Mouse (Mus musculus) layer of hippocampus, adult 9-10 months (tissue): ENCODE measurements around the gene Calm1.
"Not testable (repeated sequence)": the region's sequence is repeated elsewhere in the genome, so short reads cannot be mapped to it uniquely, and the experiment has no call there.

Source experiments
- DNase-seq: peaks from one replicate; pipeline ENCODE4 v3.0.0; 2022; ENCODE audit warnings: low spot score

Gene Calm1

DNA sequence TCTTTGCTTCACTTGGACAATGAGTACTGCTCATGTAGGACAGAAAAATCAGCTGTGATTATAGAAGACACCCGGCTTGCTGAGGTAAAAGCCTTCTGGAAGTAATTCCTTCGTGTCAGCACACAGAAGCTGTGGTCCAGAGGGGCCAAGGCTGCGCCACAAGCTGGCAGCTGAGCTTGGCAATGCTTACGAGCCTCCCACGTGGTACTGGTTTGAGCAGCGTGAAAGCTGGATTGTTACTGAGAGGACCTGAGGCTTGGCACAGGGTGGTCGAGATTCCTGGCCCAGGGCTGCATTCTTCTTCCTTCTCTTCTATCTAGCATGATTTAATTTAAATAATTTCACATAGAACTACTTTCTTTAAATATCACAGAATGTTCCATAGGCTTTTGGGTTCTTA, 2.4 kb upstream of the Calm1 start:
- no peak for DNase-seq

DNA sequence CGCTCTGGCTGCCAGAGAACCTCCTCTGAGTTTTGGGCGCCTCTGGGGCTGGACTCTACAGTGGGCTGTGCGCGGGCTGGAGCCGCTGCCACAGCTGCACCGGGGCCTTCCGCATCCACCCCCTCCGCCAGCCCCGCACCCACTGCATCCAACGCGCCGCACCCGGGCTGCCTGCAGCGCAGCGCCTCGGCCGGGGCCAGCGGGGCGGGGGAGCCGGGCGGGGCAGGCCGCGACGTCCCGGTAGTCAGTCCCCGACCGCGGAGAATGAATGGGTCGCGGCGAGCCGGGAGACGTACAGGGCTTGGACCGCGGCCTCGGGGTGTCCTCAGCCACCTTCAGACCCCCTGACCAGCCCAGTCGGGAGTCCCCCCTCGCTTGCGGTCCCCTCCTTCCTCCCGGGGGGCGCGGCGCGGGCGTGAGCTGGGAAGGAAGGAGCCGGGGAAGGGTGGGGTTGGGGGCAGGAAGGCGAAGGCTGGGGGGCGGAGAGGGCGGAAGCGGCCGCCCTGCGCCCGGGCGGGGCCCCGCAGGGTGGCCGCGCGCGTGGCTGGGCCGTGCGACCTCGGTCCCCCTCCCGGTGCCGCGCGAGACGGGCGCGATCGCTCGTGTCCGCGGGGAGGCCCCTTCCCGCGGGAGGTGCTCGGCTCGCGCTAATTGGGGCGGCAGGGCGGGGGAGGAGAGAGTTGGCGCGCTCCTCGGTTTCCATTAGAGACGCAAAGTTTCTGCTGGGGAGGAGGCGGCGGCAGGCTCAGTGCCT, 833 bp downstream of the Calm1 start:
- no peak for DNase-seq

DNA sequence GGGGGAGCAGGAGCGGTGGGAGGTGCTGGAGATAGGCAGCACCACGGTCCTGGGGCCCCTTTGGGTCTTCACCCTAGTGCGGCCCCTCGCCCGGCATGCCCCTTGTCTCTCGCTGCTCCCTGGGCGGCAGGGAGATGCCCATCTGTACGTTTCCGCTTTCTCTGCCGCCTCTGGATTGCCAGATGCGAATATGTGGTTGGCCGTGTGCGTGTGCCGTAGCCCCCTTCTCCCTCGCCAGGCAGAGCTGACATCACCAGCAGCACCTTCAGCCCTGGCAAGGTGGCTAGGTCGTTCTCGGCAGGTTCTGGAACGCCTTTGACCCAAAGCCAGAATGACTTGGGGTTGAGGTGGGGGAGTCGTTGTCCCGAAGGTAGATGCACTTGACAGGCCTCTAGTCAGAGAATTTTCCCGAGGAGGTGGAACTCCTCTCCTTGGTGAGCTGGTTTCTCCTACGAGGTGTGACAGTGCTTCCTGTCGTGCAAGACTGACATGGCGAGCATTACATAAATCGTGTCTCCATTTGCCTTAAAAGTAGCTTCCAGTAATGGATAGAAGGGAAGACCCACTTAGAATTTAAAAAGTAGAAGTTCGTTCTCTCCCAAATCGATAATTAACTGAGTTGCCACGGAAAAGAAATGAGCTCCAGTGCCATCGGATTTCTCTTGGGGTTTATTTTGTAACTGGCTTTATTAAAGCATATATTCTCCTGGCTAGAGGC, 1.6 kb downstream of the Calm1 start:
- no peak for DNase-seq

GRCm38 (mm10) chr12:100201363-100201711, 2.1 kb downstream of the Calm1 start:
- no peak for DNase-seq

- peak; percentile 95 for DNase-seq
These were observed 2.6 kb downstream of the Calm1 start for GRCm38 (mm10) chr12:100201838-100202237.

DNA sequence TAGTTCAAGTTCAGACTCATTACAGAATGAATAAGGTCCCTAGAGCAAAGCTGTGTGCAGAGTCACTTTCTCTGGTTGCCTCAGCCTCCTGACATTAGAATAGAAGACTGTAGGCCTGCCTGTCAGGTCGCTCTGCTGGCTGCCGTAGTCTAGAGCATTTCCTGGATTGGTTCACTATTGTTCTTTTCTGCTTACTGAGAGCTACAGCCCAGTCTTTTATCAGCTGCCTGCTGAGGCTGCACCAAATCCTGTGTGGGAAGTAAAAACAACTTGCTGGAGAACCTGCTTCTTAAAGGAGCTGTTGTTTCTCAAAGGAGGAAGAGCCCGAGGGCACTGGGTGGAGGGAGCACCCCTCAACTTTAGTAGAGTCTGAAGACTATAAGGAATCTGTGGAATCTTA, 4.5 kb downstream of the Calm1 start:
- no peak for DNase-seq

DNA sequence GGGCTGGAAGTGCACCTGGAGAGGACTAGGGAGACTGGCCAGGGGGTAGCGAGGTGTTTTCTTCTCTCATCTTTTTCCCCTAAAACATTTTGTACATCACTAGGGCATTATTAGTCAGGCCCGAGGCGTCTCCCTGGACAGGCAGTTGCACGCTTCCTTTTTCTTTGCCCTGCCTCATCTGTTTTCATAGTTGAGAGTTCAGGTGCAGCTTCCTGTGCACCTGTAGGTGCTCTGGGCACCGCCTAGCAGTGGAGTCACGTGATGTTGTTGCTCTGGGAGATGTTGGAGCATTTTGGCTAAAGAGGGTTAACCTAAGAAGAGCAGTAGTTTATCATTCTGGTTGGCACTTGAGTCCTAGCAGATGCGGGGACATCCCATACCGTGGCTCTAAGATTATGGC, 5.9 kb downstream of the Calm1 start:
- DNase-seq: no peak

- no peak for DNase-seq
These were observed 7.3 kb downstream of the Calm1 start for GRCm38 (mm10) chr12:100206521-100206920.

GRCm38 (mm10) chr12:100206926-100207325, 7.7 kb downstream of the Calm1 start:
- DNase-seq: no peak

DNA sequence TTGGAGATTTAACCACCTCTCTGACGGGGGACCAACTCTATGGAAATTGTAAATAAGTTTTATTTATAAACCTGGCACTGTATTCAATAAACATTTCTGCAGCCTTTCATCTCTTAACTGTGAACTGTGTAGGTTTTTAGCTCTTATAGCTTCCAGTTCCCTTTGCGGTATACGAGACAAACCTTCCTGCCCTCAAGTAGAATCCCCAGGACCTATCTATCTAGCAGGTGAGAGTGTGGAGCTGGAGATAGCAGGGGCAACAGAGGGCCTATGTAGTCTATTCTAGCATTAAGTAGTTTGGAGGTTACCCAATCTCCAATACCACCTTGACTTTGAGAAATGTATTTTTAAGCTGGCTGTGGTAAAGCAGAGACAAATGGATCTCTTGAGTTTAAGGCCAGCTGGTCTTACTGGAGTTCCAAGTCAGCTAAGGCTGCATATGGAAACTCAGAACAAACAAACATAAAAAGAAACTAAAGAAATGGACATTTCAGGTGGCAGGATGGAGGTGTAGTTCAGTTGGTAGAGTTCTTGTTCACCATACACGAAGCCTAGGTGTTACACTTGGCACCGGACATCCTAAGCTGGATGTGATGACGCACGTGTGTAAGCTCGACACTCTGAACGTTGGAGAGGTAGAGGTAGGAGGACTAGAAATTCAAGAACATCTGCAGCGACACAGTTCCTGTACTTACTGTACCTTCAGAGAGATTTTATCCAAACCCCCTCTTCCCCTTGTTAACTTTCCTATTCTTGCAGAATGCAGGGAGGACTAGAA, 10.7 kb downstream of the Calm1 start:
- no peak for DNase-seq

- DNase-seq: no peak
These were observed 11.7 kb downstream of the Calm1 start for GRCm38 (mm10) chr12:100210973-100211372.

DNA sequence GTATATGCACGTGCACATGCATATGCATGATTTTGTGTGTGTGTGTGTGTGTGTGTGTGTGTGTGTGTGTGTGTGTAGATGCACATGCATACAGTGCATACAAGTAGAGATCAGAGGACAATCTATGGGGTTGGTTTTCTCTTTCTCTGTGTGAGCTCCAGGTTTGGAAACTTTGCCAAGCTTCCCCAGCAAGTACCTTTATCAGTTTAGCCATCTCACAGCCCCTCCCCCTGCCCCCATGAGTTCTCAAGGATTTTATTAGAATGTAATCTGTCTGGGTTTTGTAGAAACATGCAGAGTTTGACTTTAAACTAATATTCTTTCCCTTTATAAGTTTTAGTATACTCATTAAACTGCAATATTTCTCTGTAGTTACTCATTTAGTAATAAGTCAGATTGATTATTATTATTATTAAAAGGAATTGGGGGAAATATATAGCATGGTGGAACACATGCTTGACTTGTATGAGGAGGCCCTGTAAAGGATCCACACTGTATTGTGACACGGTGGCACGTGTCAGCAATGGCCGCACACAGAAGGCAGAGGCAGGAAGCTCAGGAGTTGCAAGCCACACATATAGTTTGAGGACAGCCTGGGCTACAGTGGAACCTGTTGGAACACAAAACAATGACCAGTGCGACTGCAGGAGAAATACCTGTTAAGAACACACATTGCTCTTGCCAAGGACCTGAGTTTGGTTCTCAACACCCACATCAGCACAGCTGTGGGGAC, 12.4 kb downstream of the Calm1 start:
- no peak for DNase-seq

- DNase-seq: no peak
These were observed 13.2 kb downstream of the Calm1 start for GRCm38 (mm10) chr12:100212397-100212796.

GRCm38 (mm10) chr12:100213162-100213561, 13.9 kb downstream of the Calm1 start:
- DNase-seq: no peak

- no peak for DNase-seq
These were observed 14.9 kb downstream of the Calm1 start for GRCm38 (mm10) chr12:100214156-100214555.

GRCm38 (mm10) chr12:100214738-100215137, 15.5 kb downstream of the Calm1 start:
- no peak for DNase-seq

DNA sequence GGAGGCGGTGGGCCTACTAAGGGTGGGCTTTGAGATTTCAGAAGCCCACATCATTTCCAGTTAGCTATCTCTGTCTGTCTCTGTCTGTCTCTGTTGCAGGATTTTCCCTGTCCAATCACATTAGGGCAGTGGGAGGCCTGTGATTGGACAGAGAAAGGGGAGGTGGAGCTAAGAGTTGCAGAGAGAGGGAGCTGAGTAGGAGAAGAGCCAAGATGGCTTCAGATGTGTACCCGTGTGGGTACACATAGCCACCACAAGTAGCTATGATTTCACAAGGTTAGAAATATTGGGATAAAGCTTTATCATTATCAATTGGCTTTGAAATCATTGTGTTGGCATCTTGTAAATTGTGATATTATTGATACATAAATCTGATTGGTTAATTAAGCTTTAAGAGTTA, 17.9 kb downstream of the Calm1 start:
- not testable (repeated sequence) for DNase-seq

DNA sequence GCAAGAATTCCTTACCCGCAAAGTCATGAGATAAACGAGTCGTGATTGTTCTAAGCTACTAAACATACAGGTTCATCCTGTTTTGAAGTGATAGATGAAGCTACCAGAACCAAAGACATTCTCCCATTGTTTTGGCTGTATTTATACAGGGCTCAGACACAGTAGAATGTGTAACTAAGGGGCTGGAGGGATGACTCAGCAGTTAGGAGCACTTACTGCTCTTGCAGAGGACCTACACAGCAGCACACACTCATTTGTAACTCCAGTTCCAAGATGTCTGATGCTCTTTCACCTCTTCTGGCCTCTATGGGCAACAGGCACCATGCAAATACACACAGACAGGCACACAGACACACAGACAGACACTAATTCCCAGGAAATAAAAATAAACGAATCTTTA, 20.8 kb downstream of the Calm1 start:
- DNase-seq: no peak

DNA sequence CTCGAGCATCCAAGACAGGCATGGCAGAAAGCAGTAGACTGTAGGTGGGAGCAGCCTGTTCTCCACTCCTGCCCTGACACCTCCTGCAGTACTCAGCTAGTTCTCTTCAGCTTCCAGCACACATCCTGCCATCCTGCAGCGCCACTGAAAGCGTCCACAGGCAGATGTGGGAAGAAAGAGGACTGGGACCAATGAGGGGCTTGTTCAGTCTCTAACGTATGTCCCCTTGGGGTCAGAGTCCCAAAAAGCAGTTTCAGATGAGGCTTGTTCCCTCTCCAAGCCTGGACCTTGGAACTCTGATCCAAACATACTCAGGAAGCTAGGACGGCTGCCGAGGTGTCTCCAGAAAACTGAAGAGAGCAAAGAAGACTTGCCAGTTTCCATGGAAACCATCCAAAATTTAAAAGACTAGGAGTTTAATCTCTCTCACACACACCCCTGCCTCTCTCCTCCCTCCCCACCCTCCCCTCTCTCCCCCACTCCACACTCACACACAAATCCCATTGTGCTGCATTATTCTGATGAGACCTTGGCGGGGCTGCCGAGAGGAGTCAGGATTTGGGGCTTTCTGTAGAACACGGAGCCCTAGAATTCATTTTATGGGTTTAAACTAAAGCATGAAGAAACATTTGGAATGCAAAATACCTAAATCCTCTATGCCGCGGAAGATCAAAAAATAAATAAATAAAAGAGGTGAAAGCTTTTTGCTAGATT, 22.5 kb downstream of the Calm1 start:
- DNase-seq: no peak

DNA sequence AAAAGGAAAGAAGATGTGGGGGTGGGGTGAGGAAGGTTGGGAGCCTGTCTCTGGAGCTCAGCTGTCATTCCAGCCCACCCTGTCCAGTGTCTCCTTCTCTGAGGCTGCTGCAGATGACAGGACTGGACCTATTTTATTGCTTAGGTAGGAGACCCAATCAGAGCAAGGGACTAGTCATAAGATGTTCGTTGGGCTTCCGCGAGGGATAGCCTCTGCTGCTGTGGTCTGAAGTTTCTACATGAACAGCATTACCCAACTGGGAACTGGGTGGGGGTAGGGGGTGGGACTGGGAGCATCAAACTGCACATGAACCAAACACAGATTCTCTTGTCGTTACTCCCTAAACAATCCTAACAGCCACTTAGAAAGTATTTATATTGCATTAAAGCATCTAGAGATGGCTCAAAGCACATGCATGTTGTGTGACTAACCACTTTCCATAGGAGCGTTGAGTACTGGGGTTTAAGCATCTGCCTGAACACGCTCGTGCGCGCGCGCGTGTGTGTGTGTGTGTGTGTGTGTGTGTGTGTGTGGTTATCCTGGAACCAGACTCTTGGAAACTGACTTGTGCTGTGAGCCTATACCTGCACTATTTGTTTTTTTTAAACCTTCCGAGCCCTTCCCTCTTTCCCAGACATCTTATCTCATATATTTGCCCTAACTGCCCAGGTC, 23.2 kb downstream of the Calm1 start:
- DNase-seq: no peak

DNA sequence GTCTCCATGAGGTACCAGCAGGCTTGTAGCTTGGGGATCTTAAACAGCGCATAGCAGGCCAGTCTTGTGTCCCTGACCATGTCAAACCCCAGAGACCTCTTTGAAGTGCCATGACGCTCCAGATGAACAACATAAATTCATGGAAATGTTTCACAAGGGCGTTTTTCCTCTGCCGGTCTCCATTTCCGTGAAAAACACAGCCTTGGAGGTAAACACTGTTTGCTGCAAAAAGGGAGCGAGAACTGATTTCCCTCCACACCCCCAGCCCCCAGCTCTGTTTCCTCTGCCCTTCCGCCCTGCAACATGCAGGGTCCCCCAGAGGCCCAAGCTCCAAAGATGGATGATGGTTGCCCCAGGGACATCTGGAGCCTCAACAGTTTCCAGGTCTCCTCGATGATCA, 24.3 kb downstream of the Calm1 start:
- DNase-seq: no peak
